In the genomic region with DNA sequence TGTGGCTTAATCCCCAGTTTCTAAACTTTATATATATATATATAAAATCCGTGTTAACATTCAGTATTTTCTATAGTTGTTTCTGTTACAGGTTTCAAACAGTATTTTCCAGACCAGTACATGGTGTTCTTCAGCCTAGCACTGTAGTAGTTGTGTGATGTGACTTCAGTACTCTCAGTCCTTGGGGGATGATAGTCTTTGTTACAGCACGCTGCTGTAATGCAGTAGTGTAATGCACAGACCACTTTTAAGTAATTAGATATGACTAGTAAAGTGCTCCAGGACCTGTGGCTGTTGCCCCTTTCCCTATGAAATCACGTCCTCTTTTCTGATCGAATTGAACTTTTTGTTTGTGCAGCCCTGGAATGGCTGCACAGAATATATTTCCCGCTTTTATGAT, we compare ENCODE assay signal across 8 mouse cellular contexts. TPM values are rescaled to one million over a fixed set of nuclear protein-coding genes. Genes with fewer than 3 reads are reported as not detected.
DNase-seq lines count a peak whose midpoint lies in the region; ATAC-seq and TF ChIP-seq lines count a peak whose summit lies in the region.

No protein-coding gene starts in this region.

- H3K4me3 ChIP-seq in cerebellum, adult 2 months (replicated peaks; ENCODE audit: insufficient read depth, low read depth, low read length) = peak overlapping the region; percentile 30
- peak overlapping the region; percentile 95; the same call in 1 of the 2 replicates for H3K4me3 ChIP-seq in spleen, adult 2 months (ENCODE audit: extremely low read depth, insufficient read depth, insufficient read length)
- peak overlapping the region; percentile 90 for H3K4me3 ChIP-seq in limb, embryonic 14.5 days (replicated peaks; ENCODE audit: low read length)

- H3K27me3 ChIP-seq in cerebellum, adult 2 months (ENCODE audit: control insufficient read depth, insufficient read depth, low read length) = no peaks in the 10 kb centered on the region
- H3K27me3 ChIP-seq in spleen, adult 2 months (ENCODE audit: control insufficient read depth, insufficient read depth, low read length) = no peaks in the 10 kb centered on the region
- no peaks in the 10 kb centered on the region for H3K27me3 ChIP-seq in limb, embryonic 14.5 days (ENCODE audit: control insufficient read depth, insufficient read depth, low read length)

- no peaks in the 10 kb centered on the region for H3K4me1 ChIP-seq in cerebellum, adult 2 months (ENCODE audit: control insufficient read depth, insufficient read depth, low read length)
- no peaks in the 10 kb centered on the region; the same call in 1 of the 2 replicates for H3K4me1 ChIP-seq in spleen, adult 2 months (ENCODE audit: control insufficient read depth, insufficient read depth, insufficient read length)
- peaks cover 7% of the 10 kb centered on the region; the same call in 1 of the 2 replicates for H3K4me1 ChIP-seq in limb, embryonic 14.5 days (ENCODE audit: control insufficient read depth, insufficient read depth, low read length)

- WGBS in cerebellum, adult 2 months = 26% methylated on average over 5 of the region's 5 CpGs
- WGBS in spleen, adult 2 months = 46% methylated on average over 5 of the region's 5 CpGs
- WGBS in limb, embryonic 14.5 days = 35% methylated on average over 5 of the region's 5 CpGs

- H3K27ac ChIP-seq in cerebellum, adult 2 months (ENCODE audit: insufficient read depth, low read length) = no peak overlapping the region
- no peak overlapping the region for H3K27ac ChIP-seq in spleen, adult 2 months (ENCODE audit: insufficient read depth, low read length)
- H3K27ac ChIP-seq in limb, embryonic 14.5 days (replicated peaks; ENCODE audit: low read depth, low read length) = peak overlapping the region; percentile 83; the same call in 1 of the 2 replicates

- H3K4me2 ChIP-seq in limb, embryonic 14.5 days (replicated peaks; ENCODE audit: low read depth, low read length, severe bottlenecking) = peak overlapping the region; percentile 68

- H3K9me3 ChIP-seq in limb, embryonic 14.5 days (ENCODE audit: control insufficient read depth, low read length) = no peaks in the 10 kb centered on the region

- no peak for TF ChIP-seq POLR2A in cerebellum, adult 2 months (IDR thresholded peaks at IDR 0.05; ENCODE audit: borderline replicate concordance, insufficient read depth, low read length)
- TF ChIP-seq POLR2A in spleen, adult 2 months (IDR thresholded peaks at IDR 0.05; ENCODE audit: low read depth, low read length) = no peak
- no peak for TF ChIP-seq POLR2A in limb, embryonic 14.5 days (IDR thresholded peaks at IDR 0.05; ENCODE audit: borderline replicate concordance, extremely low read depth, insufficient read depth, insufficient read length)

- peaks cover 1% of the 10 kb centered on the region for H3K36me3 ChIP-seq in spleen, adult 2 months (ENCODE audit: control insufficient read depth, insufficient read depth, low read length)
- peaks cover 16% of the 10 kb centered on the region for H3K36me3 ChIP-seq in limb, embryonic 14.5 days (ENCODE audit: control insufficient read depth, insufficient read depth, low read length)

- H3K9ac ChIP-seq in limb, embryonic 14.5 days (ENCODE audit: low read depth, low read length, severe bottlenecking) = peak overlapping the region; percentile 84

- no peak for ATAC-seq in limb, embryonic 14.5 days (ENCODE audit: low FRiP score, low read depth)

- TF ChIP-seq CTCF in cerebellum, adult 2 months (IDR thresholded peaks at IDR 0.05; ENCODE audit: borderline replicate concordance, insufficient read depth, low read depth, low read length) = no peak
- no peak for TF ChIP-seq CTCF in spleen, adult 2 months (IDR thresholded peaks at IDR 0.05; ENCODE audit: extremely low read depth, insufficient read depth, insufficient read length, insufficient replicate concordance)

- no peak for DNase-seq in cerebellum, adult 2 months
- DNase-seq in cerebellum, postnatal 14 days = no peak
- DNase-seq in spleen, adult 2 months (ENCODE audit: low read depth in 1 of 2, low spot score in 2 of 2) = no peak
- DNase-seq in spleen, postnatal 4 days (ENCODE audit: low spot score in 2 of 2) = no peak
- DNase-seq in limb, embryonic 14.5 days (ENCODE audit: low spot score) = no peak
- DNase-seq in T-cell, adult 2 months (ENCODE audit: low spot score) = no peak
- DNase-seq in thymus, postnatal 0 days (ENCODE audit: low spot score) = no peak
- no peak for DNase-seq in kidney, adult 8-10 months

RNA-seq across cellular contexts. Expression of a gene that starts 7.0 kb away (rescaled TPM):
- polyA plus RNA-seq in cerebellum, adult 2 months (2012; rRNA removed) = 31.2 and 32.4 TPM in 2 replicates
- polyA plus RNA-seq in spleen, adult 2 months (2012; rRNA removed) = 4.7 and 6.0 TPM in 2 replicates
- 24.3 and 26.6 TPM in 2 replicates for polyA plus RNA-seq in limb, embryonic 14.5 days (2012; rRNA removed)
- polyA plus RNA-seq in limb, embryonic 14.5 days (2014; fragmentation: Nextera tagmentation; extraction: Ambion mirVana) = 90.5 and 99.3 TPM in 2 replicates
- 90.9 and 91.7 TPM in 2 replicates for polyA plus RNA-seq in thymus, postnatal 0 days (2015; fragmentation: Nextera tagmentation; extraction: Ambion mirVana)

RNA-seq across cellular contexts. Expression of a gene that starts 7.5 kb away (rescaled TPM):
- polyA plus RNA-seq in cerebellum, adult 2 months (2012; rRNA removed) = 52.6 and 61.5 TPM in 2 replicates
- polyA plus RNA-seq in spleen, adult 2 months (2012; rRNA removed) = 7.7 and 8.6 TPM in 2 replicates
- polyA plus RNA-seq in limb, embryonic 14.5 days (2012; rRNA removed) = 69.1 and 79.4 TPM in 2 replicates
- 37.0 and 42.7 TPM in 2 replicates for polyA plus RNA-seq in limb, embryonic 14.5 days (2014; fragmentation: Nextera tagmentation; extraction: Ambion mirVana)
- 23.4 and 25.0 TPM in 2 replicates for polyA plus RNA-seq in thymus, postnatal 0 days (2015; fragmentation: Nextera tagmentation; extraction: Ambion mirVana)

Comparison
In these comparisons a context has a peak if more than half of its experiments do, and no peak if none do; other contexts are left out.
1. H3K4me3 ChIP-seq: peak in every context shown above with its lines; median percentile 95 in spleen, adult 2 months; 90 in limb, embryonic 14.5 days; 30 in cerebellum, adult 2 months.